Mouse (Mus musculus) lung, postnatal 0 days (tissue): ENCODE results near the gene Pigq. TPM values are rescaled to one million over a fixed set of nuclear protein-coding genes. Genes with fewer than 3 reads are reported as not detected.

Source experiments
- ATAC-seq: fragments of 200-750 bp; cut with Nextera tagmentation; 2 replicates; pipeline ENCODE4 v1.8.0; 2017; ENCODE audit warnings: moderate library complexity
- DNase-seq: peaks from one replicate; pipeline ENCODE4 v3.0.0-alpha.2; 2016; ENCODE audit warnings: low spot score
- H3K27ac ChIP-seq: fragments of 300-500 bp; sonication (generic); 2 replicates; pipeline ENCODE4 v1.5.1; 2014; ENCODE audit warnings: antibody characterized with exemption, mild to moderate bottlenecking, low read length, mixed read lengths
- H3K27me3 ChIP-seq: fragments of 300-500 bp; sonication (generic); replicated peaks from 2 replicates; pipeline ENCODE4 v1.6.1; 2014; ENCODE audit warnings: low read length, mixed read lengths; ENCODE audit not compliant: insufficient read depth
- H3K36me3 ChIP-seq: fragments of 300-500 bp; sonication (generic); 2 replicates; pipeline ENCODE4 v1.6.1; 2014; ENCODE audit warnings: low read length, mixed read lengths; ENCODE audit not compliant: insufficient read depth
- H3K4me1 ChIP-seq: fragments of 300-500 bp; sonication (generic); 2 replicates; pipeline ENCODE4 v1.6.1; 2014; ENCODE audit warnings: antibody characterized with exemption, low read depth, low read length, mixed read lengths; ENCODE audit not compliant: insufficient read depth
- H3K4me2 ChIP-seq: fragments of 300-500 bp; sonication (generic); replicated peaks from 2 replicates; pipeline ENCODE4 v1.6.1; 2014; ENCODE audit warnings: low read depth, mild to moderate bottlenecking, low read length, moderate library complexity, mixed read lengths
- H3K4me3 ChIP-seq: fragments of 300-500 bp; sonication (generic); 2 replicates; pipeline ENCODE4 v1.5.1; 2014; ENCODE audit warnings: low read depth, low read length
- H3K9ac ChIP-seq: fragments of 300-500 bp; sonication (generic); replicated peaks from 2 replicates; pipeline ENCODE4 v1.6.1; 2014; ENCODE audit warnings: low read depth, mild to moderate bottlenecking
- H3K9me3 ChIP-seq: fragments of 300-500 bp; sonication (generic); 2 replicates; pipeline ENCODE4 v1.6.1; 2016; ENCODE audit warnings: low read length, mixed read lengths
- CTCF ChIP-seq: IDR thresholded peaks from 2 replicates; pipeline ENCODE4 v1.5.1; 2016; ENCODE audit warnings: antibody characterized with exemption, mild to moderate bottlenecking
- EP300 ChIP-seq: IDR thresholded peaks from 2 replicates; pipeline ENCODE4 v1.6.1; 2016; ENCODE audit warnings: antibody characterized with exemption, mild to moderate bottlenecking, control low read depth
- WGBS: fragments of 180-500 bp; shearing (Covaris S2); extraction: QIAGEN DNeasy Blood & Tissue Kit; methylation state at CpG from one replicate; pipeline ENCODE4 v1.1.7; 2014; 5-methylcytosine and 5-hydroxymethylcytosine counted together
- polyA plus RNA-seq: library from polyadenylated mRNA; unstranded; fragments of >200 nt; fragmentation: Nextera tagmentation; extraction: Ambion mirVana; gene quantifications from 2 replicates; pipeline ENCODE4 v1.2.1, GENCODE M21; 2015

The Pigq gene
- polyA plus RNA-seq: 36.9 and 37.5 TPM in 2 replicates

- no peaks in the 10 kb centered on the region for H3K27me3 ChIP-seq
- H3K4me2 ChIP-seq: no peak within 1 kb of the TSS
- no peaks in the 10 kb centered on the region for H3K36me3 ChIP-seq
- no peaks in the 10 kb centered on the region for H3K9me3 ChIP-seq
- no peak within 1 kb of the TSS for H3K9ac ChIP-seq
- no peak within 1 kb of the TSS for H3K27ac ChIP-seq
- WGBS: 35% methylated on average over 5 of the region's 6 CpGs
- peaks cover 8% of the 10 kb centered on the region; the same call in 1 of the 2 replicates for H3K4me1 ChIP-seq
- TF ChIP-seq EP300 (no peak), CTCF (no peak)
- no peak for DNase-seq
- ATAC-seq: no peak
- no peak within 1 kb of the TSS for H3K4me3 ChIP-seq
Observed at GRCm38 (mm10) chr17:25944366-25945163, at the start of gene Pigq, which contains the start of gene Nhlrc4. Gene Pigq, minus strand, starts transcription at chr17:25944936. Gene Nhlrc4, minus strand, starts transcription at chr17:25944961.

- H3K4me2 ChIP-seq: no peak overlapping the region
- no peaks in the 10 kb centered on the region for H3K27me3 ChIP-seq
- H3K9me3 ChIP-seq: no peaks in the 10 kb centered on the region
- H3K4me1 ChIP-seq: no peaks in the 10 kb centered on the region
- 0 out of 2 replicates have a peak, but pooled peaks cover 18% of the 10 kb centered on the region for H3K36me3 ChIP-seq
- no peak for DNase-seq
- TF ChIP-seq EP300: no peak
- TF ChIP-seq CTCF: no peak
- H3K9ac ChIP-seq: no peak overlapping the region
- H3K4me3 ChIP-seq: no peak overlapping the region
- no peak for ATAC-seq
- H3K27ac ChIP-seq: no peak overlapping the region
- WGBS: 85% methylated on average over 3 of the region's 3 CpGs
Observed at GRCm38 (mm10) chr17:25993489-25993888, 48.8 kb upstream of the Pigq start.

GRCm38 (mm10) chr17:25992274-25992673 is 47.5 kb upstream of the Pigq start:
- DNase-seq (no peak), ATAC-seq (no peak)

GRCm38 (mm10) chr17:25990331-25990730 is 45.6 kb upstream of the Pigq start:
- no peaks in the 10 kb centered on the region for H3K4me1 ChIP-seq
- WGBS: 86% methylated on average over 5 of the region's 5 CpGs
- H3K27ac ChIP-seq: no peak overlapping the region
- 0 out of 2 replicates have a peak, but pooled peaks cover 18% of the 10 kb centered on the region for H3K36me3 ChIP-seq
- no peak overlapping the region for H3K4me2 ChIP-seq
- DNase-seq (no peak), ATAC-seq (no peak)
- H3K27me3 ChIP-seq: no peaks in the 10 kb centered on the region
- H3K9ac ChIP-seq: no peak overlapping the region
- no peak for TF ChIP-seq EP300
- no peak for TF ChIP-seq CTCF
- no peaks in the 10 kb centered on the region for H3K9me3 ChIP-seq
- no peak overlapping the region for H3K4me3 ChIP-seq

More at GRCm38 (mm10) chr17:25992274-25992673, 47.5 kb upstream of the Pigq start:
- no peak overlapping the region for H3K4me3 ChIP-seq
- H3K4me1 ChIP-seq: no peaks in the 10 kb centered on the region
- TF ChIP-seq CTCF (no peak), EP300 (no peak)
- no peak overlapping the region for H3K9ac ChIP-seq
- no peaks in the 10 kb centered on the region for H3K9me3 ChIP-seq
- WGBS: 96% methylated on average over 4 of the region's 4 CpGs
- no peaks in the 10 kb centered on the region for H3K27me3 ChIP-seq
- H3K27ac ChIP-seq: no peak overlapping the region
- no peak overlapping the region for H3K4me2 ChIP-seq
- 0 out of 2 replicates have a peak, but pooled peaks cover 18% of the 10 kb centered on the region for H3K36me3 ChIP-seq

- H3K4me2 ChIP-seq: peak within 1 kb of the TSS; percentile 91
- H3K27ac ChIP-seq: peak within 1 kb of the TSS; percentile 89
- peak within 1 kb of the TSS; percentile 85 for H3K9ac ChIP-seq
- WGBS: under 1% methylated on average over 73 of the region's 91 CpGs
- no peaks in the 10 kb centered on the region for H3K9me3 ChIP-seq
- no peaks in the 10 kb centered on the region for H3K27me3 ChIP-seq
- TF ChIP-seq EP300 (no peak), CTCF (peak; percentile 16; the same call in 1 of the 2 replicates)
- ATAC-seq (peak; percentile 100), DNase-seq (peak; percentile 98)
- 0 out of 2 replicates have a peak, but pooled peaks cover 5% of the 10 kb centered on the region for H3K36me3 ChIP-seq
- peaks cover 8% of the 10 kb centered on the region; the same call in 1 of the 2 replicates for H3K4me1 ChIP-seq
- H3K4me3 ChIP-seq: peak within 1 kb of the TSS; percentile 84
Observed at GRCm38 (mm10) chr17:25985306-25986294, 40.9 kb upstream of the Pigq start, which contains the start of gene Capn15. Gene Capn15, minus strand, starts transcription at chr17:25985796.
